Mouse (Mus musculus): Measurements from ENCODE around the gene Nol9.

DNA sequence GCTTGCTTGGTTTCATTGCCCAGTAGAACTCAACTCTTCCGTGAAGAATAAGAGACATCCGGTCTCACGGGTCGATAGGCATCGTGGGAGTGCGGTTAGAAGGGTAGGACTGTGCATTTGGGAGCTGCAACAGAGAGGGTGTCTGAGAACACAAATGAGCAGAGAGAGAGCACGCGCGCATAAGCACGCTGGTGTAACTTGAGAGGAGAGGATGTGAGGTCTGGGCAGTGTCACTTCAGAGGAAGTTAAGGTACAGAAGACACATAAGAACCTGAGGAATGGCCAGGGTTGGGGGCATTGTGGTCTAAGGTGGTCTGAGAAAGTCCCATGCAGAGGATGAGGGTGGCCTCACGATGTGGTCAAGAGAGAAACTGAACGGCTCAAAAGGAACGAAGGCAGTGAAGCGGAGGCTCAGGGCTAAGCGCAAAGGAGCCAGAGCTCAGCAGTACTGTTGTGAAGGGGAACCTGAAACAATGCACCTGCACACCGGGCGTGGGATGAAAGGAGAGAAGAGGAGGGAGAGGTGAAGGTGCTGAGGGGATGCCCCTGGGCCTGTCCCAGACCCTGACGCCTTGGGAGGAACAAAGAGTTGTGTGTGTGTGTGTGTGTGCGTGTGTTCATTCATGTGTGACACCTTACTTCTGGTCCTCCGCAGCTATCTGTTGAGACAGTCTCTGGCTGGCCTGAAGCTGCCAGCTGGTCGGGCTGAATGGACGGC, 3.0 kb downstream of the Nol9 start:
- TF ChIP-seq POLR2AphosphoS5 (IDR thresholded peaks at IDR 0.05; ENCODE audit: insufficient replicate concordance, low read depth, low read length) (no peak), GATA1 (IDR thresholded peaks at IDR 0.05; ENCODE audit: borderline replicate concordance, low read length) (no peak), CTCF (IDR thresholded peaks at IDR 0.05; ENCODE audit: low read depth, low read length) (no peak), TAL1 (conservative IDR thresholded peaks at IDR 0.05; ENCODE audit: low read depth, low read length) (no peak)
